Mouse (Mus musculus): Measurements from ENCODE around the gene Sart3. TPM values are rescaled to one million over a fixed set of nuclear protein-coding genes. Genes with fewer than 3 reads are reported as not detected.

The Sart3 gene
- polyA plus RNA-seq, 1 experiment from 2014 or later, result 79.0 TPM

DNA sequence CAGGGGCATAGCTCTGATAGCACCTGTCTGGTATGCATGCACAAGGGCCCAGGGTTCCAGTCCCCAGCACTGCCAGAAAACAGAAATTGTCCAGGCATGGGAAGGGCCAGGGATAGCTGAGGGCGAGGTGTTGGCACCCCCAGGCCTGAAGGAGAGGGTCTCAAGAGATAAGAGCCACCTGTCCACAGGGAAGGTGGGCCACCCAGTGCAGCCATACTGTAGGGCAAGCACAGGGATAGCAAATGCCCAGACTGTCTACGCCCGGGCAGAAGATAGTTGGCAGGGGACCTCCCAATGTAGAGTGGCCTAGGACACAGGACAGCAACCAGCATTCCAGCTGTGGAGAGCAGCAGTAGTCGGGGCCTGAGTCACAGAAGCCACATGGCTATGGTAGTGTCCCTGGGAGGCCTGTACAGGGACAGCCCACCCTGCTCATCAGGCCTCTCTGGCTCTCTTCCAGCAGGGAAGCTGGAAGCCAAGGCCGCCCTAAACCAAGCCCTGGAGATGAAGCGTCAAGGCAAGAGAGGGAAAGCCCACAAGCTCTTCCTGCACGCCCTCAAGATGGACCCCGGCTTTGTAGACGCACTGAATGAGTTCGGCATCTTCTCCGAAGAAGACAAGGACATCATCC lies 34.6 kb downstream of the Sart3 start:
- Histone ChIP-seq H3K27ac (replicated peaks) (no peak overlapping the region), H3K4me1 (peaks cover 23% of the 10 kb centered on the region), H3K9me3 (no peaks in the 10 kb centered on the region), H3K4me3 (no peak overlapping the region), H3K36me3 (replicated peaks) (peaks cover 49% of the 10 kb centered on the region), H3K27me3 (replicated peaks; ENCODE audit: low read depth, poor library complexity, severe bottlenecking) (no peaks in the 10 kb centered on the region)
- 92% methylated on average over 11 of the region's 11 CpGs for WGBS
- DNase-seq (ENCODE audit: low spot score), result no peak

DNA sequence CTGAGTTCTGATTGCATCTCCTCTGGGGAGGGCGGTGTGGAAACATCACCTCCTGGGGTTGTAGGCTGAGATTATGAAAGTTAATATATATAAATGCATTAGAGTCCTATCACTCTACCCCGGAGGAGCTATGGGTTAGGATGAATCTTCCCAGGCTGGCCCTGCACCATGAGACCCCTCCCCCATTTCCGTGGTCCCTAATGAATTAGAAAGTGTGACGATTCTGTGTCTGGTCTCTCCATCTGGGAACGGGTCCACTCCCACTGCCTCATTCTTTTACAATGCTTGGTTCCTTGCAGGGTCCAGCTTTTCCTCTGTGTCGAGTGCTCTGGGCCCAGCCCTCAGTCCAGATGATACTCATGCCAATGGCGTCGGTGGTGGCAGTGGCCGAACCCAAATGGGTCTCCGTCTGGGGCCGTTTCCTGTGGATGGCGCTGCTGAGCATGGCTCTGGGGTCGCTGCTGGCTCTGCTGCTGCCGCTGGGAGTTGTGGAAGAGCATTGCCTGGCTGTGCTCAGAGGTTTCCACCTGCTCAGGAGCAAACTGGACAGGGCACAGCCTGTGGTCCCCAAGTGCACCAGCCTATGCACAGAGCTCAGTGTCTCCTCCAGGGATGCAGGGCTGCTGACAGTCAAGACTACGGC lies 35.7 kb downstream of the Sart3 start:
- 42% methylated on average over 15 of the region's 15 CpGs for whole genome bisulfite sequencing
- Histone ChIP-seq H3K27me3 (replicated peaks; ENCODE audit: low read depth, poor library complexity, severe bottlenecking) (no peaks in the 10 kb centered on the region), H3K9me3 (no peaks in the 10 kb centered on the region), H3K4me3 (peak overlapping the region; percentile 82), H3K4me1 (peaks cover 23% of the 10 kb centered on the region), H3K27ac (replicated peaks) (no peak overlapping the region), H3K36me3 (replicated peaks) (peaks cover 39% of the 10 kb centered on the region)
- DNase-seq (ENCODE audit: low spot score), result no peak

- WGBS, result 7% methylated on average over 10 of the region's 10 CpGs
- Histone ChIP-seq H3K27me3 (replicated peaks; ENCODE audit: low read depth, poor library complexity, severe bottlenecking) (no peaks in the 10 kb centered on the region), H3K27ac (replicated peaks) (peak overlapping the region; percentile 97), H3K4me1 (peaks cover 23% of the 10 kb centered on the region), H3K9me3 (no peaks in the 10 kb centered on the region), H3K4me3 (peak overlapping the region; percentile 82), H3K36me3 (replicated peaks) (peaks cover 33% of the 10 kb centered on the region)
- DNase-seq (ENCODE audit: low spot score), result no peak
Measured at GRCm38 (mm10) chr5:113736113-113736502, 36.2 kb downstream of the Sart3 start.

GRCm38 (mm10) chr5:113735345-113736112 lies 36.8 kb downstream of the Sart3 start, which contains the start of gene Ficd:
Ficd (plus strand) TSS chr5:113735803.
- DNase-seq (ENCODE audit: low spot score), result peak; percentile 99
- Histone ChIP-seq H3K27me3 (replicated peaks; ENCODE audit: low read depth, poor library complexity, severe bottlenecking) (no peaks in the 10 kb centered on the region), H3K9me3 (no peaks in the 10 kb centered on the region), H3K36me3 (replicated peaks) (peaks cover 27% of the 10 kb centered on the region), H3K4me1 (peaks cover 28% of the 10 kb centered on the region), H3K27ac (replicated peaks) (peak within 1 kb of the TSS; percentile 97), H3K4me3 (peak within 1 kb of the TSS; percentile 82)
- 1% methylated on average over 71 of the region's 71 CpGs for WGBS

GRCm38 (mm10) chr5:113735023-113735344 lies 37.3 kb downstream of the Sart3 start:
- Histone ChIP-seq H3K36me3 (replicated peaks) (peaks cover 22% of the 10 kb centered on the region), H3K4me1 (peaks cover 33% of the 10 kb centered on the region), H3K9me3 (no peaks in the 10 kb centered on the region), H3K27me3 (replicated peaks; ENCODE audit: low read depth, poor library complexity, severe bottlenecking) (no peaks in the 10 kb centered on the region), H3K27ac (replicated peaks) (peak overlapping the region; percentile 97), H3K4me3 (peak overlapping the region; percentile 82)
- DNase-seq (ENCODE audit: low spot score), result no peak
- 33% methylated on average over 7 of the region's 7 CpGs for WGBS

DNA sequence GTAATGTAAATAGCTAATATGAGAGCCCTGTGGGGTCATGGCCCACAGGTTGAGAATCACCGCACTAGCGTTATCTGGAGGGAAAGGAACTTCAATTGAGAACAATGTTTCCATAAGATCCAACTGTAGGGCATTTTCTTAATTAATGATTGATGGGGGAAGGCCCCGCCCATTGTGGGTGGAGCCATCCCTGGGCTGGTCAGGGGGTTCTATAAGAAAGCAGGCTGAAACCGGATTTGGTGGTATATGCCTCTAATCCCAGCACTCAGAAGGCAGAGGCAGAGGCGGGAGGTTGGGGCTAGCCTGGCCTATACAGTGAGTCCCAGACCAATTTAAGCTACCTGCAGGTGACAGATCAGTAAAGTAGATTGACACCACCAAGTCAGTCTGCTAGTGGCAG lies 37.9 kb downstream of the Sart3 start:
- Histone ChIP-seq H3K4me1 (peaks cover 34% of the 10 kb centered on the region), H3K27me3 (replicated peaks; ENCODE audit: low read depth, poor library complexity, severe bottlenecking) (no peaks in the 10 kb centered on the region), H3K27ac (replicated peaks) (peak overlapping the region; percentile 97; the same call in 1 of the 2 replicates), H3K36me3 (replicated peaks) (peaks cover 16% of the 10 kb centered on the region), H3K4me3 (no peak overlapping the region), H3K9me3 (no peaks in the 10 kb centered on the region)
- 69% methylated on average over 5 of the region's 5 CpGs for WGBS
- DNase-seq (ENCODE audit: low spot score), result no peak

GRCm38 (mm10) chr5:113732182-113732581 lies 40.1 kb downstream of the Sart3 start:
- H3K27ac ChIP-seq (replicated peaks), result no peak overlapping the region
- peaks cover 48% of the 10 kb centered on the region for H3K4me1 ChIP-seq
- H3K36me3 ChIP-seq (replicated peaks), result no peaks in the 10 kb centered on the region
- WGBS, result 27% methylated on average over 6 of the region's 6 CpGs
- no peak overlapping the region for H3K4me3 ChIP-seq
- no peaks in the 10 kb centered on the region for H3K9me3 ChIP-seq
- DNase-seq (ENCODE audit: low spot score), result peak; percentile 68
- no peaks in the 10 kb centered on the region for H3K27me3 ChIP-seq (replicated peaks; ENCODE audit: low read depth, poor library complexity, severe bottlenecking)

- Histone ChIP-seq H3K4me1 (peaks cover 39% of the 10 kb centered on the region), H3K9me3 (no peaks in the 10 kb centered on the region), H3K4me3 (no peak overlapping the region), H3K36me3 (replicated peaks) (no peaks in the 10 kb centered on the region), H3K27ac (replicated peaks) (no peak overlapping the region), H3K27me3 (replicated peaks; ENCODE audit: low read depth, poor library complexity, severe bottlenecking) (0 out of 2 replicates have a peak, but pooled peaks cover 2% of the 10 kb centered on the region)
- no peak for DNase-seq (ENCODE audit: low spot score)
- 90% methylated on average over 7 of the region's 7 CpGs for WGBS
Measured at GRCm38 (mm10) chr5:113731174-113731573, 41.1 kb downstream of the Sart3 start.

GRCm38 (mm10) chr5:113730641-113731121 lies 41.6 kb downstream of the Sart3 start:
- Histone ChIP-seq H3K4me1 (peaks cover 35% of the 10 kb centered on the region), H3K4me3 (no peak overlapping the region), H3K27ac (replicated peaks) (no peak overlapping the region), H3K36me3 (replicated peaks) (no peaks in the 10 kb centered on the region), H3K9me3 (no peaks in the 10 kb centered on the region), H3K27me3 (replicated peaks; ENCODE audit: low read depth, poor library complexity, severe bottlenecking) (peaks cover 5% of the 10 kb centered on the region; the same call in 1 of the 2 replicates)
- WGBS, result 67% methylated on average over 7 of the region's 7 CpGs
- DNase-seq (ENCODE audit: low spot score), result peak; percentile 23

GRCm38 (mm10) chr5:113728691-113729090 lies 43.6 kb downstream of the Sart3 start:
- DNase-seq (ENCODE audit: low spot score), result no peak
- Histone ChIP-seq H3K4me1 (peaks cover 34% of the 10 kb centered on the region), H3K36me3 (replicated peaks) (no peaks in the 10 kb centered on the region), H3K4me3 (no peak overlapping the region), H3K9me3 (no peaks in the 10 kb centered on the region), H3K27ac (replicated peaks) (peak overlapping the region; percentile 4; the same call in 1 of the 2 replicates), H3K27me3 (replicated peaks; ENCODE audit: low read depth, poor library complexity, severe bottlenecking) (peaks cover 11% of the 10 kb centered on the region; the same call in 1 of the 2 replicates)
- WGBS, result 87% methylated on average over 7 of the region's 7 CpGs

GRCm38 (mm10) chr5:113728011-113728410 lies 44.3 kb downstream of the Sart3 start:
- no peak overlapping the region for H3K4me3 ChIP-seq
- WGBS, result 62% methylated on average over 7 of the region's 7 CpGs
- H3K36me3 ChIP-seq (replicated peaks), result no peaks in the 10 kb centered on the region
- peaks cover 37% of the 10 kb centered on the region for H3K4me1 ChIP-seq
- no peaks in the 10 kb centered on the region for H3K9me3 ChIP-seq
- peaks cover 14% of the 10 kb centered on the region; the same call in 1 of the 2 replicates for H3K27me3 ChIP-seq (replicated peaks; ENCODE audit: low read depth, poor library complexity, severe bottlenecking)
- no peak for DNase-seq (ENCODE audit: low spot score)
- no peak overlapping the region for H3K27ac ChIP-seq (replicated peaks)

- H3K9me3 ChIP-seq, result 0 out of 2 replicates have a peak, but pooled peaks cover under 1% of the 10 kb centered on the region
- DNase-seq (ENCODE audit: low spot score), result no peak
- H3K36me3 ChIP-seq (replicated peaks), result no peaks in the 10 kb centered on the region
- H3K27ac ChIP-seq (replicated peaks), result no peak overlapping the region
- H3K4me1 ChIP-seq, result peaks cover 37% of the 10 kb centered on the region
- peaks cover 14% of the 10 kb centered on the region; the same call in 1 of the 2 replicates for H3K27me3 ChIP-seq (replicated peaks; ENCODE audit: low read depth, poor library complexity, severe bottlenecking)
- H3K4me3 ChIP-seq, result no peak overlapping the region
- WGBS, result 66% methylated on average over 12 of the region's 12 CpGs
Measured at GRCm38 (mm10) chr5:113727238-113727637, 45.1 kb downstream of the Sart3 start.

Data from embryonic facial prominence, embryonic 10.5 days (tissue).